Mouse (Mus musculus) thymus, postnatal 36 days (tissue): Measurements from ENCODE around the gene Slc11a1.
"Not testable (repeated sequence)": the region's sequence is repeated elsewhere in the genome, so short reads cannot be mapped to it uniquely, and the experiment has no call there.

Experiments
- DNase-seq, 2 experiments: peaks; one replicate each; pipeline ENCODE4 v3.0.0; 2022; ENCODE audit warnings: mixed read lengths in 2 of 2

Slc11a1 gene

GRCm38 (mm10) chr1:74374980-74375379 lies at the start of gene Slc11a1:
Slc11a1 (plus strand) TSS chr1:74375195.
- DNase-seq = no peak

- DNase-seq = not testable (repeated sequence)
These were observed 48.1 kb upstream of the Slc11a1 start for GRCm38 (mm10) chr1:74326916-74327315.

GRCm38 (mm10) chr1:74329899-74330431 lies 45.0 kb upstream of the Slc11a1 start:
- no peak for DNase-seq

GRCm38 (mm10) chr1:74331046-74331681 lies 43.8 kb upstream of the Slc11a1 start:
- DNase-seq = no peak

GRCm38 (mm10) chr1:74332241-74332763 lies 42.7 kb upstream of the Slc11a1 start:
- peak; percentile 92 to 97 for DNase-seq

- DNase-seq = no peak
These were observed 42.1 kb upstream of the Slc11a1 start for GRCm38 (mm10) chr1:74332930-74333329.

- DNase-seq = no peak
These were observed 40.4 kb upstream of the Slc11a1 start for GRCm38 (mm10) chr1:74334607-74335006.

GRCm38 (mm10) chr1:74335033-74335432 lies 40.0 kb upstream of the Slc11a1 start:
- DNase-seq = no peak

GRCm38 (mm10) chr1:74335436-74336170 lies 39.4 kb upstream of the Slc11a1 start:
- no peak for DNase-seq

GRCm38 (mm10) chr1:74337241-74337771 lies 37.7 kb upstream of the Slc11a1 start:
- no peak for DNase-seq

- DNase-seq = no peak
These were observed 37.0 kb upstream of the Slc11a1 start for GRCm38 (mm10) chr1:74338013-74338412.

- no peak for DNase-seq
These were observed 36.4 kb upstream of the Slc11a1 start for GRCm38 (mm10) chr1:74338626-74339025.

- DNase-seq = no peak
These were observed 35.1 kb upstream of the Slc11a1 start for GRCm38 (mm10) chr1:74339917-74340316.

GRCm38 (mm10) chr1:74340361-74340764 lies 34.6 kb upstream of the Slc11a1 start:
- no peak for DNase-seq

GRCm38 (mm10) chr1:74340992-74341391 lies 34.0 kb upstream of the Slc11a1 start:
- not testable (repeated sequence) for DNase-seq

- DNase-seq = no peak
These were observed 33.1 kb upstream of the Slc11a1 start for GRCm38 (mm10) chr1:74341898-74342297.

- DNase-seq = no peak
These were observed 32.7 kb upstream of the Slc11a1 start for GRCm38 (mm10) chr1:74342308-74342707.

- no peak for DNase-seq
These were observed 31.8 kb upstream of the Slc11a1 start for GRCm38 (mm10) chr1:74343161-74343560.

GRCm38 (mm10) chr1:74344163-74344916 lies 30.7 kb upstream of the Slc11a1 start:
- no peak for DNase-seq

- DNase-seq = no peak
These were observed 23.7 kb upstream of the Slc11a1 start for GRCm38 (mm10) chr1:74351185-74351769.

- DNase-seq = no peak
These were observed 22.4 kb upstream of the Slc11a1 start for GRCm38 (mm10) chr1:74352532-74353096.
